Mouse (Mus musculus) spleen, adult 2 months (tissue): ENCODE measurements around the gene Nrd1.

Source experiments
- CTCF ChIP-seq: fragments of 200-500 bp; IDR thresholded peaks from 2 replicates; pipeline ENCODE4 v1.5.1; 2011; ENCODE audit warnings: mild to moderate bottlenecking, inconsistent platforms; ENCODE audit not compliant: insufficient read depth, insufficient read length, insufficient replicate concordance; ENCODE audit errors: extremely low read depth
- POLR2A ChIP-seq: fragments of 200-500 bp; IDR thresholded peaks from 2 replicates; pipeline ENCODE4 v1.6.1; 2011; ENCODE audit warnings: low read depth, low read length, inconsistent platforms

DNA sequence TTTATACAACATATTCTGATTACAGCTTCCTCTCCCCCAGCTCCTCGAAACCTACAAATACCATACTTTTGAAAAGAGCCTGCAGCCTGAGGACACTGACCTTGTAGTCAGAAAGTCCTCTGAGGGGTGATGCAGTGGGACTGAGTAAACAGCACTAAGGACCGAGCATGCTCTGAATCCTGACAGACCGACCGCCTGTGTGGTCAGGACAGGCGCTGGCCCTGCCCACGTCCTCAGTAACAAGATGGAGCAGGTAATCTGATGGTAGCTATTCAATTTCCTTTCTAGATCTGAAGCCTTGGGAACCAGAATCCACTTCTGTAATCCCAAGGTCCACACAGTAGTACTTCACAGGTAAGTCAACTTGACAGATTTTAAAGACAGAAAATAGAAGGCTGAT, 108.6 kb downstream of the Nrd1 start:
- TF ChIP-seq POLR2A, result no peak
- no peak for TF ChIP-seq CTCF
